Mouse (Mus musculus): ENCODE measurements at regions not wholly inside any gene's neighbourhood (a gene's known extent, or its start where the extent isn't known, plus 50 kb on each side); places are given as distances from the start of the nearest gene placed in this dataset.

DNA sequence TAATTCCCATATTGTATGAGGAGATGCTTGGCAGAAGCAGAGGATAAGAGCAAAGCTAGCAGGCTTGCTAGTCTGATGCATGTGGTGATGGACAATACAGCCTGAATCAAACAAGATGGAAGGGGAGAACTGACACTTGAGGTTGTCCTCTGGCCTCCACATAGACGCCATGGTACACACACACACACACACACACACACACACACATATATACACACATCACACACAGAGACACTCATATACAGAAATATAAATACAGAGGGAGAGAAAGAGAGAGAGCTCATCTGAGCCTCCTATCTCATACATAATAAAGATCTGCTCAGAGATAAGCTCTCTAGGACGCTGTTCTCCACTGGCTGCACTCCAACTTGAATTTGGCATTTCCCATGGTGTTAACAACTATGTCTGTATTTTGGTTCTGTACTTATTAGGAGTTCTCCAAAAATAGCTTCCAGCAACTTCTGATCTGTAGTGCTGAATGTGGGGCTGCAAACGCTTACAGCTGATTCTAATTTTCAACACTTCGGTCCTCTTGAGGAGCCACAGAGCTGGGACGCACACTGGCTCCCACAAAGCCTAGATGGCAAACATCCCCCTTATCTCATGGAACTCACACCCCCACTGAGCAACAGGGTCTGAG lies 219.0 kb downstream of the Lpin1 start:
- TF ChIP-seq CTCF (IDR thresholded peaks at IDR 0.05; ENCODE audit: low read depth, low read length) (no peak), POLR2A (IDR thresholded peaks at IDR 0.05; ENCODE audit: borderline replicate concordance, low read depth, low read length) (no peak)
